Mouse (Mus musculus) lung, adult 2 months (tissue): ENCODE results near the gene Hk1.

Source experiments
- CTCF ChIP-seq: fragments of 200-500 bp; IDR thresholded peaks from 2 replicates; pipeline ENCODE4 v1.5.1; 2011; ENCODE audit warnings: mild to moderate bottlenecking, low read length, control low read depth; ENCODE audit not compliant: insufficient read depth
- POLR2A ChIP-seq: fragments of 200-500 bp; IDR thresholded peaks from 2 replicates; pipeline ENCODE4 v1.6.1; 2011; ENCODE audit warnings: low read depth, mild to moderate bottlenecking, control low read depth, low read length, borderline replicate concordance; ENCODE audit errors: extremely low read depth

DNA sequence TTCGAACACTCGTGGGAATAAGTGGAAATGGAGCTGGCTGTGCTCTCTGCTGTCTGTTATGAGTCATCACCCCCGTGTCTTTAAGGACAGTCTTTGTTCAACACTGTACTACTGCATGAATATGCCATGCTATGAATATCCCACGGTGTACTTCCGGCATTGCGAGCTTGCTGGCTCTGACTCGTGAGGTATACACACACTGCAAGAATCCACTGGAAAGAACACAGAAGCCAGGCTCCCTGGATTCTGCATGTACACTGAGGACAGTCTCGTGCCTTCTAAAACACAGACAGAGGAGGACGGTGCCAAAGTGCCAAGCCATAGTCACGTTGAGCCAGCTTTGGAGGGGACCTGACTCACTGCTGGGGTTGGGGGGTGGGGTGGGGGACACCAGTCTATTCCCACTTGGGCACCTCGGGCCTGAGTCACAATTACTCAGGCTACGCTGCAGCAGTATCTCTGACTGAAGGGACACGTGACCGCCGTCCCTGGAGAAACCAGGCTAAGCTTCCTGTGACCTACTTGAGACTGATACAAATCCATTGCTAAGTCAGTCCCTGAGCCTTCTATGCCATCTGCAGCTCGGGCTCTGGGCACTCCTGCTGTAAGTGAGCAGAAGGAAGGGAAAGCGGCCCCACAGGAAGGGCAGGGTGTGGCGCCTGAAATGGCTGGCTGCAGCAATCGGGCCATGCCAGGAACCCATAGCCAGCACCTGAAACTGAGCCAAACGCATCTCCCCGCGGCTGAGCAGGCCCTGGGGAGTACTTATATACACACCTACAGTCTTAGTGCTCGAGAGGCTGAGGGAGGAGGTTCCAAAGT lies 79.5 kb downstream of the Hk1 start:
- TF ChIP-seq CTCF (no peak), POLR2A (no peak)
